Mouse (Mus musculus) hindbrain, embryonic 15.5 days (tissue): Measurements from ENCODE around the gene Ino80b. TPM values are rescaled to one million over a fixed set of nuclear protein-coding genes. Genes with fewer than 3 reads are reported as not detected.

Experiments used
- ATAC-seq: fragments of 200-750 bp; cut with Nextera tagmentation; 2 replicates; pipeline ENCODE4 v1.8.0; 2017; ENCODE audit warnings: low read depth, moderate number of reproducible peaks, moderate TSS enrichment; ENCODE audit not compliant: low FRiP score
- H3K27ac ChIP-seq: fragments of 300-500 bp; sonication (generic); replicated peaks from 2 replicates; pipeline ENCODE4 v1.5.1; 2015; ENCODE audit warnings: mild to moderate bottlenecking, inconsistent platforms
- H3K27me3 ChIP-seq: fragments of 300-500 bp; sonication (generic); 2 replicates; pipeline ENCODE4 v1.6.1; 2015; ENCODE audit warnings: control low read depth, inconsistent platforms
- H3K36me3 ChIP-seq: fragments of 300-500 bp; sonication (generic); 2 replicates; pipeline ENCODE4 v1.6.1; 2015; ENCODE audit warnings: control low read depth, inconsistent platforms
- H3K4me1 ChIP-seq: fragments of 300-500 bp; sonication (generic); replicated peaks from 2 replicates; pipeline ENCODE4 v1.6.1; 2015; ENCODE audit warnings: control low read depth, inconsistent platforms
- H3K4me2 ChIP-seq: fragments of 300-500 bp; sonication (generic); 2 replicates; pipeline ENCODE4 v1.6.1; 2015; ENCODE audit warnings: moderate library complexity, mild to moderate bottlenecking, inconsistent platforms
- H3K4me3 ChIP-seq: fragments of 300-500 bp; sonication (generic); 2 replicates; pipeline ENCODE4 v1.5.1; 2015; ENCODE audit warnings: mild to moderate bottlenecking, inconsistent platforms
- H3K9ac ChIP-seq: fragments of 300-500 bp; sonication (generic); 2 replicates; pipeline ENCODE4 v1.6.1; 2015; ENCODE audit warnings: inconsistent platforms
- H3K9me3 ChIP-seq: fragments of 300-500 bp; sonication (generic); 2 replicates; pipeline ENCODE4 v1.6.1; 2016; ENCODE audit warnings: control low read depth, inconsistent platforms
- WGBS: fragments of 180-500 bp; shearing (Covaris S2); methylation state at CpG from one replicate; pipeline ENCODE4 v1.1.7; 2015; 5-methylcytosine and 5-hydroxymethylcytosine counted together
- polyA plus RNA-seq: library from polyadenylated mRNA; unstranded; fragments of >200 nt; fragmentation: Nextera tagmentation; extraction: Ambion mirVana; gene quantifications from 2 replicates; pipeline ENCODE4 v1.2.1, GENCODE M21; 2015

Ino80b gene
- polyA plus RNA-seq, 1 experiment from 2014 or later: 16.3 TPM

DNA sequence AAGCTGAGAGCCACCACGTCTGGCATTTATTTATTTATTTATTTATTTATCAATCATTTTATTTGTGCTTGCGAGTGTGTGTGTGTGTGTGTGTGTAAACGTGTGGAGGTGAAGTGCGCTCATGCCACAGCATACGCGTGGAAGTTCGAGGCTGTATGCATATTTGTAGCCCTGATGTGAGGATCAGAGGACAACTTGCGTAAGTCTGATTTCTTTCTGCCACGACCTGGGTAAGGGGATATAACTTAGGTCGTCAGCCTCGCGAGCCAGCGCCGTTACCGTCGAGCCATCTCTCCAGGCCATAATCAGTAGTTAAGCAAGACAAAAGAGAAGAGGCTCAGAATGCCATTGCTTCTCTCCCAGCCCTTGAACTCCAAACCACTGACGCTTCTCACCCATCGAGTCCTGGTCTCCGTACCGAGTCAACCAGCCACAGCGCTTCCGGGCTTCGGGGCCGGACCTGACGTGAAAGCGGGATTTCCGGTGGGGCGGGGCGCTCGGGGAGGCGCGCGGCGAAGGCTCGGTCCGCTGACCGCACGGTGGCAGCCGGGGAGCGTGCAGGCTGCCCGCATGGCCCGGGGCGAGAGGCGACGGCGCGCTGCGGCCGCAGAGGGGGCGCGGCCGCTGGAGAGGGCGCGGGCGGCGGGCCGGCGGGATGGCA lies 10.1 kb downstream of the Ino80b start, which contains the start of gene Mogs:
TSS of gene Mogs (plus strand) at position 486 of the 661 bp plus-strand sequence.
- peaks cover 46% of the 10 kb centered on the region for H3K4me1 ChIP-seq
- 1% methylated on average over 51 of the region's 58 CpGs for WGBS
- no peaks in the 10 kb centered on the region for H3K27me3 ChIP-seq
- H3K9ac ChIP-seq: peak within 1 kb of the TSS; percentile 86
- H3K4me2 ChIP-seq: peak within 1 kb of the TSS; percentile 95
- peak within 1 kb of the TSS; percentile 81 for H3K27ac ChIP-seq
- ATAC-seq: peak; percentile 91
- peak within 1 kb of the TSS; percentile 70 for H3K4me3 ChIP-seq
- peaks cover 22% of the 10 kb centered on the region for H3K36me3 ChIP-seq
- H3K9me3 ChIP-seq: no peaks in the 10 kb centered on the region

DNA sequence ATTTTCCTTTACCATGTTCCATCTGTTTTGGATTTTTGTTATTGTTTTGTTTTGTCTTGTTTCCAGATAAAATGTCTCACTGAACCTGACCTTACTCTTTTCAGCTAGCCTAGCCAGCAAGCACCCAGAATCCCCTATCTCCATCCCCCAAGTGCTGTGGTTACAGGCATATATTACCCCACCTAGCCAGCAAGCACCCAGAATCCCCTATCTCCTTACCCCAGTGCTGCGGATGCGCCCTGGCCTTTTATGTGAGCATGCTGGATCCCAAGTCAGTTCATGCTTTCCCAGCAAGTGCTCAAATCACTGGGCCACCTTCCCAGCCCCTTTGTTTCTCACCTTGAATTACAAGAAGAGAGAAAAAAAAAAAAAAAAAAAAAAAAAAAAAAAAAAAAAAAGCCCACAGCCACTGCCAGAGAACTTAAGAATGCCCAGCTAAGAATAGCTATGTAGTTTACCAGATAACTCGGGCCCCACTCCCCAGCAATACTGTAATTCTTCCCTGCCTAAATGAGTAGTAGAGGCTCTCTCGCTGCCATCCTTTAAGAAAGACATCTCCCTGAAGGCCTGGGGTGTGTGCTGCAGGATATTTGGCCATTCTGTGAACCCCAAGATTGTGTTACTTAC lies 13.6 kb downstream of the Ino80b start:
- Histone ChIP-seq H3K36me3 (peaks cover 2% of the 10 kb centered on the region; the same call in 1 of the 2 replicates), H3K9me3 (no peaks in the 10 kb centered on the region), H3K9ac (no peak overlapping the region), H3K27me3 (no peaks in the 10 kb centered on the region), H3K4me1 (peaks cover 43% of the 10 kb centered on the region), H3K4me3 (no peak overlapping the region), H3K27ac (no peak overlapping the region), H3K4me2 (no peak overlapping the region)
- ATAC-seq: no peak
- WGBS: 88% methylated on average over 4 of the region's 4 CpGs

DNA sequence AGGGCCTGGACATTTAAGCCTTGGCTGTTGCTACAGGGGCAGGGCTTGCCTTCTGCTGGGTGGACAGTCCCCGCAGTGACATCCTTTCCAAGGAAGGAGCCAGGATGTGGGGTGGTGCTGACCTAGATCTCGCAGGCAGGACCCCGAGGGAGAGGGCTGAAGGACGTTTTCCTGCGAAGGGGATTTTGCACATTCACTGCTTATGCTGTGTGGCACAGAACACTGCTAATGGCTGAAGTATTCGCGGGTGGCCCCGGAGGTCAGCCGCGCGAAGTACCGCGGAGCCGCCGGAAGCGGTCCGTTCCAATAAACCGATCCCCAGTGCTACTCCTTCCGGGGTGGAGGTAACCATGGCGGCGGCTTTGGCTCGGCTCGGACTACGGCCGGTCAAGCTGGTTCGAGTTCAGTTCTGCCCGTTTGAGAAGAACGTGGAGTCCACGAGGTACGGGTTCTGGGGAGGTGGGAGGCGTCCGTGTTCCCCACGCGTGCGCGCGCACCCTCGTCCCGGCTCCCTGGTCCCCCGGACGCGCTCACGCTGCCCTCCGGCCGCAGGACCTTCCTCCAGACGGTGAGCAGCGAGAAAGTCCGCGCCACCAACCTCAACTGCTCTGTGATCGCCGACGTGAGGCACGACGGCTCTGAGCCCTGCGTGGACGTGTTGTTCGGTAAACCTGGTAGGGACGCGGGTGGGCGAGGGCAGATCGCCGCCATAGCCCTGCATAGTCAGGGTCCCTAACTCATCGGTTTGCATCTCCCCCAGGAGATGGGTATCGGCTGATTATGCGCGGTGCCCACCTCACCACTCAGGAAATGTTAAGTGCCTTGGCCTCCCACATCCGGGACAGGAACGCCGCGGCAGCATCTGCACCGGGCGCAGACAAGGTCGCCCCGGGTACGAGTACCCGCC lies 16.2 kb downstream of the Ino80b start, which contains the start of gene Mrpl53:
TSS of gene Mrpl53 (plus strand) at position 279 of the 907 bp plus-strand sequence.
- Histone ChIP-seq H3K27me3 (no peaks in the 10 kb centered on the region), H3K4me3 (peak within 1 kb of the TSS; percentile 81), H3K4me1 (peaks cover 27% of the 10 kb centered on the region), H3K4me2 (peak within 1 kb of the TSS; percentile 94), H3K27ac (peak within 1 kb of the TSS; percentile 86), H3K9ac (peak within 1 kb of the TSS; percentile 83), H3K36me3 (peaks cover 2% of the 10 kb centered on the region; the same call in 1 of the 2 replicates), H3K9me3 (no peaks in the 10 kb centered on the region)
- peak; percentile 92 for ATAC-seq
- under 1% methylated on average over 76 of the region's 76 CpGs for WGBS

DNA sequence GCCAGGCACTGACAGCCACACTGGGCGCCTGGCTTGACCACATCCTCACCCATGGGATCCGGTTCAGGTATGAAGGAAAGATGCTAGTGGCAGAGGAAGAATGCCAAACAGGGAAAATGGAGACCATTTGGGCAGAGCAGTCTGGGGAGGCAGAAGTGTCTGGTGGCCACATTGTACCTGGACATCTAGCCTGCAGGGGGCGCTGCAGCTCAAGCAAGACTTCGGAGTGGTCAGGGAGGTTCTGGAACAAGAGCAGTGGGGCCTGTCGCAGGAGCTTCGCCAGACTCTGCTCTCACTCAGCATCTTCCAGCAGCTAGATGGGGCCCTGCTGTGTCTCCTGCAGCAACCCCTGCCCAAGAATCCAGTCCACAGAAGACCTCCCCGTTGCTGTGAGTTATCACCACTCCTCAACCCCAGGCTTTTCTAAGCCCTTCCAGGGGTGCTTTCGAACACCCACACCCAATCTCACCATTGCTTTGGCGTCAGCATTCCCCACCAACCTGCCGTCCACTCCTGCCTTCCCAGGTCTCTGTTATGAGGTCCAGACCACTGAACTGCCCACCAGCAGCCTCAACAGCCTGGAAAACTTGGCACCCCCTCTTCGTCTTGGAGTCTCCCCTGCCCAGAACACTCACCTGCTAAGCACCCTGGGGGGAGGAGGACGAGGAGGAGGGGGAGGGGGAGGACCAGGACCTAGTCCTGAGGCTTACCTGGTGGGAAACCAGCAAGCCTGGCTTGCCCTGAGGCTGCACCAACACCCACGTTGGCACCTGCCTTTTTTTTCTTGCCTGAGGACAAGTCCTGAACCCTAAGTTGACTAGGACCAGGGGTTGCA lies 17.4 kb downstream of the Ino80b start:
- 0 out of 2 replicates have a peak, but pooled peaks have one; percentile 7 for ATAC-seq
- Histone ChIP-seq H3K4me2 (peak overlapping the region; percentile 94), H3K27me3 (no peaks in the 10 kb centered on the region), H3K4me1 (peaks cover 36% of the 10 kb centered on the region), H3K4me3 (peak overlapping the region; percentile 81), H3K9me3 (no peaks in the 10 kb centered on the region), H3K9ac (peak overlapping the region; percentile 83), H3K27ac (peak overlapping the region; percentile 86; the same call in 1 of the 2 replicates), H3K36me3 (peaks cover 2% of the 10 kb centered on the region; the same call in 1 of the 2 replicates)
- WGBS: 34% methylated on average over 13 of the region's 13 CpGs

DNA sequence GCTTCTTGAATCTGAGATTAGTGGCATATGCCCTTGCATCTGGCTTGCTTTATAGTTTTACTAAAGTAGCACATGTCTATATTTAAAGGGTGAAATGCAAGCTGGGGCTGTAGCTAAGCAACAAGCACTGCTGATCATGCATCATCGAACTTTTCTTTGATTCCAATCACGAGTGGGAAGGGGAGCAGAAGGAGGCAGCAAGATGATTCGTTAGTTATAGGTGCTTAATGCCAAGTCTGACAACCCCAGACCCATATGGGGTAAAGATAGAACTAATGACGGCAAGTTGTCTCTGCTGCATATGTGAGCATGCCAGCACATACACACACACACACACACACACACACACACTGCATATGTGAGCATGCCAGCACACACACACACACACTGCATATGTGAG lies 21.1 kb downstream of the Ino80b start:
- no peak overlapping the region for H3K4me3 ChIP-seq
- H3K27me3 ChIP-seq: no peaks in the 10 kb centered on the region
- H3K27ac ChIP-seq: no peak overlapping the region
- H3K4me1 ChIP-seq: peaks cover 35% of the 10 kb centered on the region
- no peaks in the 10 kb centered on the region for H3K9me3 ChIP-seq
- H3K4me2 ChIP-seq: no peak overlapping the region
- H3K36me3 ChIP-seq: peaks cover 2% of the 10 kb centered on the region; the same call in 1 of the 2 replicates
- 60% methylated on average over 4 of the region's 4 CpGs for WGBS
- ATAC-seq: no peak
- H3K9ac ChIP-seq: no peak overlapping the region

DNA sequence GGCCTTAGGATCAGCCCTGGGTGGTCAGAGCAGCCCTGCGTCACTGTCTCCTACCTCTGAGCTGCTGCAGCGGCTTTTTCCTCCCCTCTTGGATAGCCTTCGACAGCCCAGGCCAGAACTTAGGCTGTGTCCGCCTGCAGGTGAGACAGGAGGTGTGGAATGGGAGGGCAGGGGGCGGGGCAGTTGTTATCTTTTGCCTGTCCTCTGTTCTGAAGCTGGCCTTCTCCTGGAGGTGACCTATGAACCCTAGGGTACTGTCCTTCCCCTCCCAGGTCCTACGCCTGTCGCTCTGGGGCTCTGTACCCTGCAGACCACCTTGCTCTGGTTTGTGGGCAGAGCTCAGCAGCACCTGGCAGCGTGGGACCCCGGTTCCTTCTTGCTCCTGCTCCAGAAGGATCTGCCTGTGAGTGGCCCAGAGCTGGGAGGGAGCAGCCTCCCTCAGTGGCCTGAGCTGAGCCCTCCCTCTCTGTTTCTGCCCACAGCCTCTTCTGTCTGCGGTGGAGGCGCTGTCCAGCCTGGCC lies 22.0 kb downstream of the Ino80b start:
- Histone ChIP-seq H3K9ac (peak overlapping the region; percentile 80), H3K27me3 (peaks cover 1% of the 10 kb centered on the region; the same call in 1 of the 2 replicates), H3K4me3 (peak overlapping the region; percentile 62), H3K4me2 (peak overlapping the region; percentile 95), H3K9me3 (no peaks in the 10 kb centered on the region), H3K36me3 (peaks cover 2% of the 10 kb centered on the region; the same call in 1 of the 2 replicates), H3K27ac (no peak overlapping the region), H3K4me1 (peaks cover 30% of the 10 kb centered on the region)
- ATAC-seq: no peak
- 49% methylated on average over 11 of the region's 11 CpGs for WGBS

DNA sequence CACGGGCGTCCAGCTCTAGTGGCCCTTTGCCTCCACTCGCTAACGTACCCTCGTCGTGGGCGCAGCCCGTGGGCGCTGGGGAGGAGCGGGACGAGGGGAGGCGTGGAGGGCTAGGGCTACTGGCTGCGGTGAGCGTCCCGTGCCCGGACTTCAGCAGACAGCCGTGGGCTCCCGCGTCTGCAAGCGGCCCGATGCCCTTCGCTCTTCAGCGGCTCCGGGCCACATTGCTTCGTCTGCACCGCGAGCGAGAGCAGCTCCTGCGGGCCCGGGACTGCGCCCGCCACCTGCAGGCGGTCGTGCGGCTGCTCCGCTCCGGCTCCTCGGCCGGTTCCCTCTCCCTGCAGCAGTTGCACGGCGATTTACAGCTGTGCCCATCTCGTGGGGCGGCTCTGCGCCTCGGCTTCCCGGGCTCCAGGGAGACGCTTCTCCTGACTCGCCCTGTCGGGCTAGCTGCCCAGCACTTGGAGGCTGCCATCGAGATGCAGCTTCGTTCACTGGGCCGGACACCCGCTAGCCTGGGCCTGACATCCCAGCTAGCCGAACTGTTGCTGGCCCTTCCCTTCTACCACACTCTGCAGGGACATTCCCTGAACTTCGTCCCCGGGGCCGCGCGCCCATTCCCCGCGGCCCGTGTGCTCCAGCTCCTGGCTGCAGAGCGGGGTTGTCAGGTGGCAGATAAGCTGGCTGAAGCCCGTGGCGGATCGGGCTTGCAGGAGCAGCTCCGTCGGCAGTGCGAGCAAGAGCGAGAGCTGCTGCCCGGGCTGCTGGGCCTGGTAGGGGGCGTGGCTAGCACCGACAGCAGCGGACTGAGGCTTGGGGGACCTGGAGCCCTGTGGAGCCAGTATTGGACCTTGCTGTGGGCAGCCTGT lies 23.3 kb downstream of the Ino80b start:
- ATAC-seq: peak; percentile 73
- WGBS: under 1% methylated on average over 71 of the region's 74 CpGs
- peaks cover 21% of the 10 kb centered on the region for H3K4me1 ChIP-seq
- peak overlapping the region; percentile 86 for H3K27ac ChIP-seq
- H3K4me3 ChIP-seq: peak overlapping the region; percentile 62
- H3K27me3 ChIP-seq: peaks cover 4% of the 10 kb centered on the region; the same call in 1 of the 2 replicates
- H3K9me3 ChIP-seq: no peaks in the 10 kb centered on the region
- H3K4me2 ChIP-seq: peak overlapping the region; percentile 95
- no peaks in the 10 kb centered on the region for H3K36me3 ChIP-seq
- peak overlapping the region; percentile 80 for H3K9ac ChIP-seq

DNA sequence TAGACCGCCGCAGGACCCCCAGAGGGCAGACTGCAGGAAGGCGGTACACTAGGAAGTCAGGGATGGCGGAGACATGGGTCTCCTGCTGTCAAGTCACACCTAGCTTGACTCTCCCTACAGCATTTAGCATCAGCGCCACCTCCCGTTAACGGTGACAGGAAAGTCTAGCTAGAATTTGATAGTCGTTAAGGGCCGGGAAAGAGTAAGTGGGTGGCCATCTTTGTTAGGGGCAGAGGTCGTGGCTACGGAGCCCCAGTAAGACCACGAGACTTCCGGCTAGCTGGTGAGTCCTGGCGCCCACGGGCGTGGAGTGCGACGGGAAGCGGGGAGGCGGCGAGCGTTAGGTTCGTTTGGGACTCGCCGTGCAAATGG lies 23.9 kb downstream of the Ino80b start, which contains the start of the genes Ccdc142 and Gm42688:
TSS of gene Ccdc142 (plus strand) at position 286 of the 372 bp plus-strand sequence.
TSS of gene Gm42688 (plus strand) at position 302 of the 372 bp plus-strand sequence.
- Histone ChIP-seq H3K4me2 (peak within 1 kb of the TSS; percentile 95), H3K9ac (peak within 1 kb of the TSS; percentile 80), H3K27ac (peak within 1 kb of the TSS; percentile 86), H3K9me3 (no peaks in the 10 kb centered on the region), H3K4me3 (peak within 1 kb of the TSS; percentile 62), H3K36me3 (no peaks in the 10 kb centered on the region), H3K4me1 (peaks cover 21% of the 10 kb centered on the region), H3K27me3 (peaks cover 4% of the 10 kb centered on the region; the same call in 1 of the 2 replicates)
- ATAC-seq: peak; percentile 91
- under 1% methylated on average over 25 of the region's 25 CpGs for WGBS

DNA sequence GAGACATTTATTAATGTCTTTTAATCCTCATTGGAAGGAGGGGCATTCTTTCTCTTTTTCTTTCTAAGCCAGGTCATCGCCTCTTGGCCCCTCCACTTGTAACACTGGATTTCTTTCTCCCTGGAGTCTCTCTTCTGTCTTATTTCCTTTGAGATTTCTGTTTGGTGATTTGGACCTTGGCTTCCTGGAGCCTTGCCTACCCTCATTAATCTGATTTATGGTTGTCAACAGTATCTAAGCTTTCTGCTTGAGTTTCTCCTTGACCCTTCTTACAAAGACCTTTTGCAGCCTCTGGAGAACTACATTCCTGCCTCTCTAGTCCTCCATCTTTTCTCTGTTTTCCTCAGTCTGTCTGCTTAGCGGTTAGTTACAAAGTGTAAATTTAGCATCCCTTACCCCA lies 26.8 kb downstream of the Ino80b start:
- H3K4me1 ChIP-seq: peaks cover 18% of the 10 kb centered on the region
- no peaks in the 10 kb centered on the region for H3K36me3 ChIP-seq
- 76% methylated on average over 2 of the region's 2 CpGs for WGBS
- H3K9ac ChIP-seq: no peak overlapping the region
- ATAC-seq: no peak
- no peak overlapping the region for H3K4me3 ChIP-seq
- no peak overlapping the region for H3K4me2 ChIP-seq
- H3K27ac ChIP-seq: no peak overlapping the region
- peaks cover 4% of the 10 kb centered on the region; the same call in 1 of the 2 replicates for H3K27me3 ChIP-seq
- no peaks in the 10 kb centered on the region for H3K9me3 ChIP-seq

DNA sequence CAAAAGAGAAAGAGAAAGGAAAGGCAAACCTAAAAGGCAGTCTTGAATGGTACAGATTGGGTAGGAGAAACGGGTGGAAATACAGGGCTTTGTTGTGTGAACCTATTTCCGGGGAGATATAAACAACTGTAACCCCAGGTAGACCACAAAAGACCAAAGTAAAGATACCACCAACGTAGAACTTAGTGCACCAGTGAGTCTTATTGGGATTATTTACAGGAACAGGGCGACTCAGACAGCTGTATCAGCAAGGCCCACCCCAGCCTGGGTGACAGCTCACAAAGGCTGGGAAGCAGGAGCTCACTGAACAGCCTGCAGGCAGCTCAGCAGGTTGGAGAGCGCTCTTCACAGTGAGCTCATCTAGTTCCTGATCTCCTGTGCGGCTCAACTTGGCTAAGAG lies 29.3 kb downstream of the Ino80b start:
- no peak for ATAC-seq
- Histone ChIP-seq H3K27ac (no peak overlapping the region), H3K9me3 (no peaks in the 10 kb centered on the region), H3K4me1 (0 out of 2 replicates have a peak, but pooled peaks cover 4% of the 10 kb centered on the region), H3K36me3 (no peaks in the 10 kb centered on the region), H3K4me3 (no peak overlapping the region), H3K9ac (no peak overlapping the region), H3K4me2 (no peak overlapping the region), H3K27me3 (peaks cover 8% of the 10 kb centered on the region)
- whole genome bisulfite sequencing: 41% methylated on average over 6 of the region's 6 CpGs
